In genomic region chr19:19229305-19229994, GRCm38 (mm10) we compare ENCODE assay signal across 22 mouse cellular contexts.
A peak's percentile ranks its signal among the peaks of the same experiment; 100 is the strongest.
DNase-seq lines count a peak whose midpoint lies in the region; ATAC-seq and TF ChIP-seq lines count a peak whose summit lies in the region.
"Had no signal": no experiment of that assay in that cellular context is flagged by ENCODE, and none has a peak within 500 bp of the region (broad histone marks: within the 10 kb centered on the region; RNA-seq: fewer than 3 reads in every experiment).

No protein-coding gene starts in this region.

- H3K27ac ChIP-seq in kidney, adult 2 months (ENCODE audit: insufficient read depth, low read depth, low read length): no peak overlapping the region
- peak overlapping the region; percentile 63; the same call in 1 of the 2 replicates for H3K27ac ChIP-seq in kidney, embryonic 16.5 days (ENCODE audit: low read length)
- no peak overlapping the region for H3K27ac ChIP-seq in kidney, embryonic 14.5 days (ENCODE audit: low read depth, low read length)
- H3K27ac ChIP-seq: embryonic facial prominence, embryonic 13.5 days; embryonic facial prominence, embryonic 15.5 days; forebrain, embryonic 10.5 days; forebrain, embryonic 12.5 days had no signal

- 75% methylated on average over 3 of the region's 3 CpGs for WGBS in kidney, adult 2 months
- WGBS in kidney, embryonic 16.5 days: 77% methylated on average over 3 of the region's 3 CpGs
- WGBS in kidney, embryonic 14.5 days: 84% methylated on average over 3 of the region's 3 CpGs

- no peak for TF ChIP-seq CTCF in kidney, adult 2 months (conservative IDR thresholded peaks at IDR 0.05; ENCODE audit: insufficient read depth, insufficient read length, low read depth, low read length)

- DNase-seq in kidney, adult 2 months: peak; percentile 45
- no peak for DNase-seq in kidney, postnatal 14 days
- DNase-seq in thymus, postnatal 4 days: no peak
- DNase-seq: adrenal gland, adult 2 months; adrenal gland, postnatal 10 days; adrenal gland, postnatal 25 days; cerebellum, adult 11 months; cerebellum, adult 18-20 months; cerebellum, adult 8-10 months; cerebellum, adult 9-11 months; cerebellum, postnatal 14 days; cerebellum, postnatal 36 days; embryo, embryonic 11 days had no signal

- no peaks in the 10 kb centered on the region for H3K36me3 ChIP-seq in kidney, adult 2 months (ENCODE audit: control insufficient read depth, insufficient read depth, low read length)
- no peaks in the 10 kb centered on the region for H3K36me3 ChIP-seq in kidney, embryonic 16.5 days (ENCODE audit: insufficient read depth, low read length)
- H3K36me3 ChIP-seq in kidney, embryonic 14.5 days (ENCODE audit: control insufficient read depth, insufficient read depth, low read length): no peaks in the 10 kb centered on the region
- H3K36me3 ChIP-seq: embryonic facial prominence, embryonic 13.5 days; embryonic facial prominence, embryonic 15.5 days; forebrain, embryonic 10.5 days; forebrain, embryonic 12.5 days had no signal

- no peaks in the 10 kb centered on the region for H3K9me3 ChIP-seq in kidney, embryonic 16.5 days (ENCODE audit: low read length)
- H3K9me3 ChIP-seq in kidney, embryonic 14.5 days (ENCODE audit: control insufficient read depth, low read length): no peaks in the 10 kb centered on the region
- H3K9me3 ChIP-seq: embryonic facial prominence, embryonic 13.5 days; embryonic facial prominence, embryonic 15.5 days; forebrain, embryonic 10.5 days; forebrain, embryonic 12.5 days had no signal

- peak; percentile 63; the same call in 1 of the 2 replicates for ATAC-seq in kidney, embryonic 16.5 days (ENCODE audit: low FRiP score, low TSS enrichment)
- ATAC-seq in kidney, embryonic 14.5 days (ENCODE audit: low FRiP score, low TSS enrichment): no peak
- ATAC-seq: forebrain, embryonic 14.5 days; forebrain, embryonic 16.5 days had no signal

- no peak overlapping the region for H3K9ac ChIP-seq in kidney, embryonic 16.5 days (replicated peaks; ENCODE audit: low read length)
- H3K9ac ChIP-seq in kidney, embryonic 14.5 days (ENCODE audit: low read depth, low read length): no peak overlapping the region
- H3K9ac ChIP-seq: embryonic facial prominence, embryonic 13.5 days; embryonic facial prominence, embryonic 15.5 days; forebrain, embryonic 12.5 days had no signal

- no peaks in the 10 kb centered on the region for H3K27me3 ChIP-seq in kidney, adult 2 months (replicated peaks; ENCODE audit: control insufficient read depth, insufficient read depth, low read length)
- H3K27me3 ChIP-seq in kidney, embryonic 16.5 days (ENCODE audit: insufficient read depth, low read length): no peaks in the 10 kb centered on the region
- H3K27me3 ChIP-seq in kidney, embryonic 14.5 days (ENCODE audit: control insufficient read depth, insufficient read depth, low read length): no peaks in the 10 kb centered on the region
- H3K27me3 ChIP-seq: embryonic facial prominence, embryonic 13.5 days; embryonic facial prominence, embryonic 15.5 days; forebrain, embryonic 12.5 days had no signal

- TF ChIP-seq POLR2A in kidney, adult 2 months (IDR thresholded peaks at IDR 0.05; ENCODE audit: low read depth, low read length): no peak

- H3K4me1 ChIP-seq in kidney, adult 2 months (ENCODE audit: control insufficient read depth, insufficient read depth, low read length): no peaks in the 10 kb centered on the region
- no peaks in the 10 kb centered on the region for H3K4me1 ChIP-seq in kidney, embryonic 16.5 days (ENCODE audit: insufficient read depth, low read length)
- H3K4me1 ChIP-seq in kidney, embryonic 14.5 days (ENCODE audit: control insufficient read depth, insufficient read depth, low read length): no peaks in the 10 kb centered on the region
- H3K4me1 ChIP-seq: embryonic facial prominence, embryonic 13.5 days; embryonic facial prominence, embryonic 15.5 days; forebrain, embryonic 10.5 days; forebrain, embryonic 12.5 days had no signal

- H3K4me2 ChIP-seq in kidney, embryonic 16.5 days (replicated peaks; ENCODE audit: low read depth, low read length): no peak overlapping the region
- no peak overlapping the region for H3K4me2 ChIP-seq in kidney, embryonic 14.5 days (replicated peaks; ENCODE audit: low read depth, low read length)
- H3K4me2 ChIP-seq: embryonic facial prominence, embryonic 13.5 days; embryonic facial prominence, embryonic 15.5 days; forebrain, embryonic 12.5 days had no signal

- H3K4me3 ChIP-seq in kidney, adult 2 months (ENCODE audit: insufficient read depth, low read depth, low read length): no peak overlapping the region
- no peak overlapping the region for H3K4me3 ChIP-seq in kidney, embryonic 16.5 days (ENCODE audit: low read length)
- H3K4me3 ChIP-seq in kidney, embryonic 14.5 days (ENCODE audit: low read length): no peak overlapping the region
- H3K4me3 ChIP-seq: embryonic facial prominence, embryonic 13.5 days; embryonic facial prominence, embryonic 15.5 days; erythroblast, embryonic 14.5 days; forebrain, embryonic 10.5 days; forebrain, embryonic 12.5 days had no signal
